Mouse (Mus musculus) heart, embryonic 10.5 days (tissue): ENCODE measurements around the gene Nucb1. TPM values are rescaled to one million over a fixed set of nuclear protein-coding genes. Genes with fewer than 3 reads are reported as not detected.
"Not testable (repeated sequence)": the region's sequence is repeated elsewhere in the genome, so short reads cannot be mapped to it uniquely, and the experiment has no call there.

Experiments used
- DNase-seq: peaks from one replicate; pipeline ENCODE4 v3.0.0-alpha.2; 2017; ENCODE audit warnings: low spot score
- H3K27ac ChIP-seq: fragments of 300-500 bp; sonication (generic); 2 replicates; pipeline ENCODE4 v1.5.1; 2016; ENCODE audit warnings: mild to moderate bottlenecking
- H3K27me3 ChIP-seq: fragments of 300-500 bp; sonication (generic); 2 replicates; pipeline ENCODE4 v1.6.1; 2016; ENCODE audit warnings: mild to moderate bottlenecking; ENCODE audit not compliant: poor library complexity, insufficient read depth, severe bottlenecking
- H3K36me3 ChIP-seq: fragments of 300-500 bp; sonication (generic); 2 replicates; pipeline ENCODE4 v1.6.1; 2016; ENCODE audit warnings: mild to moderate bottlenecking, moderate library complexity
- H3K4me1 ChIP-seq: fragments of 300-500 bp; sonication (generic); 2 replicates; pipeline ENCODE4 v1.6.1; 2016; ENCODE audit warnings: mild to moderate bottlenecking
- H3K4me3 ChIP-seq: fragments of 300-500 bp; sonication (generic); 2 replicates; pipeline ENCODE4 v1.5.1; 2016; ENCODE audit warnings: mild to moderate bottlenecking, moderate library complexity
- H3K9me3 ChIP-seq: fragments of 300-500 bp; sonication (generic); 2 replicates; pipeline ENCODE4 v1.6.1; 2016; ENCODE audit warnings: mild to moderate bottlenecking, moderate library complexity
- WGBS: fragments of 180-500 bp; shearing (Covaris S2); methylation state at CpG from one replicate; pipeline ENCODE4 v1.1.7; 2016; 5-methylcytosine and 5-hydroxymethylcytosine counted together
- polyA plus RNA-seq: library from polyadenylated mRNA; unstranded; fragments of >200 nt; fragmentation: Nextera tagmentation; extraction: Ambion mirVana; gene quantifications from 2 replicates; pipeline ENCODE4 v1.2.1, GENCODE M21; 2016

Gene Nucb1
- polyA plus RNA-seq, 1 experiment from 2014 or later: 163 TPM

GRCm38 (mm10) chr7:45492951-45493350 is 17.3 kb downstream of the Nucb1 start:
- H3K4me1 ChIP-seq: peaks cover 39% of the 10 kb centered on the region
- no peak overlapping the region for H3K4me3 ChIP-seq
- H3K36me3 ChIP-seq: peaks cover 64% of the 10 kb centered on the region
- WGBS: 91% methylated on average over 5 of the region's 5 CpGs
- no peak for DNase-seq
- H3K27me3 ChIP-seq: no peaks in the 10 kb centered on the region
- no peaks in the 10 kb centered on the region for H3K9me3 ChIP-seq
- no peak overlapping the region for H3K27ac ChIP-seq

- 94% methylated on average over 8 of the region's 8 CpGs for WGBS
- no peak for DNase-seq
- no peaks in the 10 kb centered on the region for H3K9me3 ChIP-seq
- no peak overlapping the region for H3K27ac ChIP-seq
- peaks cover 41% of the 10 kb centered on the region for H3K4me1 ChIP-seq
- peaks cover 58% of the 10 kb centered on the region for H3K36me3 ChIP-seq
- no peaks in the 10 kb centered on the region for H3K27me3 ChIP-seq
- H3K4me3 ChIP-seq: no peak overlapping the region
Measured at GRCm38 (mm10) chr7:45492225-45492844, 17.9 kb downstream of the Nucb1 start.

GRCm38 (mm10) chr7:45491264-45491663 is 18.9 kb downstream of the Nucb1 start:
- H3K4me1 ChIP-seq: peaks cover 45% of the 10 kb centered on the region
- peak overlapping the region; percentile 64 for H3K27ac ChIP-seq
- WGBS: 19% methylated on average over 3 of the region's 3 CpGs
- peak overlapping the region; percentile 8; the same call in 1 of the 2 replicates for H3K4me3 ChIP-seq
- DNase-seq: no peak
- peaks cover 47% of the 10 kb centered on the region for H3K36me3 ChIP-seq
- H3K27me3 ChIP-seq: no peaks in the 10 kb centered on the region
- no peaks in the 10 kb centered on the region for H3K9me3 ChIP-seq

- H3K4me3 ChIP-seq: peak overlapping the region; percentile 8; the same call in 1 of the 2 replicates
- peaks cover 41% of the 10 kb centered on the region for H3K4me1 ChIP-seq
- peak overlapping the region; percentile 64; the same call in 1 of the 2 replicates for H3K27ac ChIP-seq
- WGBS: 39% methylated on average over 9 of the region's 9 CpGs
- H3K27me3 ChIP-seq: no peaks in the 10 kb centered on the region
- peaks cover 43% of the 10 kb centered on the region for H3K36me3 ChIP-seq
- no peaks in the 10 kb centered on the region for H3K9me3 ChIP-seq
- DNase-seq: no peak
Measured at GRCm38 (mm10) chr7:45490822-45491221, 19.4 kb downstream of the Nucb1 start.

- H3K36me3 ChIP-seq: peaks cover 30% of the 10 kb centered on the region
- H3K27me3 ChIP-seq: no peaks in the 10 kb centered on the region
- H3K27ac ChIP-seq: peak overlapping the region; percentile 44; the same call in 1 of the 2 replicates
- no peak overlapping the region for H3K4me3 ChIP-seq
- peaks cover 40% of the 10 kb centered on the region for H3K4me1 ChIP-seq
- DNase-seq: no peak
- 50% methylated on average over 7 of the region's 7 CpGs for WGBS
- H3K9me3 ChIP-seq: no peaks in the 10 kb centered on the region
Measured at GRCm38 (mm10) chr7:45489578-45489977, 20.6 kb downstream of the Nucb1 start.

- peak within 1 kb of the TSS; percentile 70 for H3K4me3 ChIP-seq
- peak; percentile 87 for DNase-seq
- no peaks in the 10 kb centered on the region for H3K9me3 ChIP-seq
- H3K36me3 ChIP-seq: peaks cover 20% of the 10 kb centered on the region
- H3K27ac ChIP-seq: peak within 1 kb of the TSS; percentile 92
- peaks cover 40% of the 10 kb centered on the region for H3K4me1 ChIP-seq
- no peaks in the 10 kb centered on the region for H3K27me3 ChIP-seq
- WGBS: 5% methylated on average over 38 of the region's 38 CpGs
Measured at GRCm38 (mm10) chr7:45488293-45489204, 21.7 kb downstream of the Nucb1 start, which contains the start of gene Dhdh. Gene Dhdh (minus strand): TSS chr7:45488805.

- peak overlapping the region; percentile 92 for H3K27ac ChIP-seq
- H3K4me1 ChIP-seq: peaks cover 40% of the 10 kb centered on the region
- 30% methylated on average over 11 of the region's 11 CpGs for WGBS
- H3K27me3 ChIP-seq: no peaks in the 10 kb centered on the region
- peak overlapping the region; percentile 70 for H3K4me3 ChIP-seq
- DNase-seq: no peak
- H3K36me3 ChIP-seq: peaks cover 13% of the 10 kb centered on the region
- H3K9me3 ChIP-seq: no peaks in the 10 kb centered on the region
Measured at GRCm38 (mm10) chr7:45487861-45488292, 22.3 kb downstream of the Nucb1 start.

GRCm38 (mm10) chr7:45486761-45487415 is 23.3 kb downstream of the Nucb1 start, which contains the start of gene Gm45808:
Gene Gm45808 (minus strand): TSS chr7:45486811.
- H3K4me3 ChIP-seq: no peak within 1 kb of the TSS
- no peaks in the 10 kb centered on the region for H3K9me3 ChIP-seq
- WGBS: 84% methylated on average over 12 of the region's 12 CpGs
- peaks cover 3% of the 10 kb centered on the region; the same call in 1 of the 2 replicates for H3K36me3 ChIP-seq
- no peaks in the 10 kb centered on the region for H3K27me3 ChIP-seq
- no peak for DNase-seq
- no peak within 1 kb of the TSS for H3K27ac ChIP-seq
- H3K4me1 ChIP-seq: peaks cover 40% of the 10 kb centered on the region

- no peaks in the 10 kb centered on the region for H3K36me3 ChIP-seq
- peaks cover 37% of the 10 kb centered on the region for H3K4me1 ChIP-seq
- no peak overlapping the region for H3K27ac ChIP-seq
- no peaks in the 10 kb centered on the region for H3K27me3 ChIP-seq
- no peak overlapping the region for H3K4me3 ChIP-seq
- WGBS: 47% methylated on average over 7 of the region's 7 CpGs
- no peaks in the 10 kb centered on the region for H3K9me3 ChIP-seq
- DNase-seq: no peak
Measured at GRCm38 (mm10) chr7:45486158-45486557, 24.0 kb downstream of the Nucb1 start.

- H3K36me3 ChIP-seq, DNase-seq, H3K9me3 ChIP-seq, H3K4me3 ChIP-seq, H3K27ac ChIP-seq, H3K27me3 ChIP-seq: not testable (repeated sequence)
- 94% methylated on average over 5 of the region's 5 CpGs for WGBS
- peaks cover 26% of the 10 kb centered on the region for H3K4me1 ChIP-seq
Measured at GRCm38 (mm10) chr7:45484985-45485384, 25.2 kb downstream of the Nucb1 start.

- WGBS: 52% methylated on average over 1 of the region's 1 CpGs
- no peaks in the 10 kb centered on the region for H3K9me3 ChIP-seq
- no peaks in the 10 kb centered on the region for H3K27me3 ChIP-seq
- H3K4me1 ChIP-seq: peaks cover 4% of the 10 kb centered on the region; the same call in 1 of the 2 replicates
- no peak overlapping the region for H3K27ac ChIP-seq
- H3K4me3 ChIP-seq: no peak overlapping the region
- DNase-seq: no peak
- peaks cover 9% of the 10 kb centered on the region for H3K36me3 ChIP-seq
Measured at GRCm38 (mm10) chr7:45482166-45482565, 28.0 kb downstream of the Nucb1 start.

GRCm38 (mm10) chr7:45481374-45481927 is 28.8 kb downstream of the Nucb1 start, which contains the start of gene Tulp2:
Gene Tulp2 (plus strand): TSS chr7:45481877.
- no peaks in the 10 kb centered on the region for H3K27me3 ChIP-seq
- 44% methylated on average over 15 of the region's 15 CpGs for WGBS
- no peak within 1 kb of the TSS for H3K4me3 ChIP-seq
- H3K27ac ChIP-seq: no peak within 1 kb of the TSS
- H3K4me1 ChIP-seq: peaks cover under 1% of the 10 kb centered on the region; the same call in 1 of the 2 replicates
- peaks cover 9% of the 10 kb centered on the region for H3K36me3 ChIP-seq
- H3K9me3 ChIP-seq: no peaks in the 10 kb centered on the region
- peak; percentile 83 for DNase-seq
